Mouse (Mus musculus): ENCODE results near the gene Txndc12. TPM values are rescaled to one million over a fixed set of nuclear protein-coding genes. Genes with fewer than 3 reads are reported as not detected.
A peak's percentile ranks its signal among the peaks of the same experiment; 100 is the strongest.

The Txndc12 gene
- total and polyA plus RNA-seq, 3 experiments: 15.7 to 30.0 (median 29.2) TPM

GRCm38 (mm10) chr4:108877901-108878300 is 43.5 kb downstream of the Txndc12 start:
- TF ChIP-seq POLR2A (IDR thresholded peaks at IDR 0.05; ENCODE audit: insufficient read depth, low read depth, low read length) (no peak), CTCF (IDR thresholded peaks at IDR 0.05) (no peak), EP300 (IDR thresholded peaks at IDR 0.05; ENCODE audit: insufficient read depth, low read depth, low read length) (no peak)
- H3K9ac ChIP-seq (ENCODE audit: low read depth, low read length): no peak overlapping the region
- intact Hi-C loops (cut with DNase I): no loop called here
- no peaks in the 10 kb centered on the region; the same call in 1 of the 2 replicates for H3K4me1 ChIP-seq (ENCODE audit: control insufficient read depth, insufficient read depth, low read length)
- no peak overlapping the region for H3K27ac ChIP-seq
- no peaks in the 10 kb centered on the region for H3K79me2 ChIP-seq (replicated peaks; ENCODE audit: control insufficient read depth, insufficient read depth, low read length)
- no peak overlapping the region for H3K4me3 ChIP-seq
- no peaks in the 10 kb centered on the region for H3K36me3 ChIP-seq (ENCODE audit: control insufficient read depth, insufficient read depth, low read length)
- H3K27me3 ChIP-seq (ENCODE audit: control insufficient read depth, insufficient read depth, low read length): peaks cover 6% of the 10 kb centered on the region
- no peak for DNase-seq
- 81% methylated on average over 6 of the region's 6 CpGs for WGBS

GRCm38 (mm10) chr4:108878963-108879822 is 44.8 kb downstream of the Txndc12 start, which contains the start of gene Rab3b:
Gene Rab3b (plus strand): TSS chr4:108879063.
- Histone ChIP-seq H3K4me3 (peak within 1 kb of the TSS; percentile 38), H3K79me2 (replicated peaks; ENCODE audit: control insufficient read depth, insufficient read depth, low read length) (no peaks in the 10 kb centered on the region), H3K4me1 (ENCODE audit: control insufficient read depth, insufficient read depth, low read length) (no peaks in the 10 kb centered on the region; the same call in 1 of the 2 replicates), H3K27ac (no peak within 1 kb of the TSS), H3K36me3 (ENCODE audit: control insufficient read depth, insufficient read depth, low read length) (no peaks in the 10 kb centered on the region), H3K9ac (ENCODE audit: low read depth, low read length) (peak within 1 kb of the TSS; percentile 58), H3K27me3 (ENCODE audit: control insufficient read depth, insufficient read depth, low read length) (peaks cover 6% of the 10 kb centered on the region)
- WGBS: 2% methylated on average over 46 of the region's 46 CpGs
- DNase-seq: peak; percentile 39 to 46
- intact Hi-C loops (cut with DNase I): no loop called here
- TF ChIP-seq CTCF (IDR thresholded peaks at IDR 0.05) (no peak), POLR2A (IDR thresholded peaks at IDR 0.05; ENCODE audit: insufficient read depth, low read depth, low read length) (no peak), EP300 (IDR thresholded peaks at IDR 0.05; ENCODE audit: insufficient read depth, low read depth, low read length) (no peak)

- no peaks in the 10 kb centered on the region; the same call in 1 of the 2 replicates for H3K4me1 ChIP-seq (ENCODE audit: control insufficient read depth, insufficient read depth, low read length)
- no peak overlapping the region for H3K9ac ChIP-seq (ENCODE audit: low read depth, low read length)
- H3K4me3 ChIP-seq: no peak overlapping the region
- intact Hi-C loops (cut with DNase I): no loop called here
- no peak for TF ChIP-seq POLR2A (IDR thresholded peaks at IDR 0.05; ENCODE audit: insufficient read depth, low read depth, low read length)
- no peak for TF ChIP-seq CTCF (IDR thresholded peaks at IDR 0.05)
- TF ChIP-seq EP300 (IDR thresholded peaks at IDR 0.05; ENCODE audit: insufficient read depth, low read depth, low read length): no peak
- no peaks in the 10 kb centered on the region for H3K36me3 ChIP-seq (ENCODE audit: control insufficient read depth, insufficient read depth, low read length)
- WGBS: 62% methylated on average over 13 of the region's 13 CpGs
- no peak for DNase-seq
- H3K27ac ChIP-seq: no peak overlapping the region
- H3K27me3 ChIP-seq (ENCODE audit: control insufficient read depth, insufficient read depth, low read length): peaks cover 6% of the 10 kb centered on the region
- no peaks in the 10 kb centered on the region for H3K79me2 ChIP-seq (replicated peaks; ENCODE audit: control insufficient read depth, insufficient read depth, low read length)
Measured at GRCm38 (mm10) chr4:108883815-108884214, 49.4 kb downstream of the Txndc12 start.

- TF ChIP-seq EP300 (IDR thresholded peaks at IDR 0.05; ENCODE audit: insufficient read depth, low read depth, low read length) (no peak), CTCF (IDR thresholded peaks at IDR 0.05) (no peak)
- Histone ChIP-seq H3K79me2 (replicated peaks; ENCODE audit: control insufficient read depth, insufficient read depth, low read length) (no peaks in the 10 kb centered on the region), H3K4me1 (ENCODE audit: control insufficient read depth, insufficient read depth, low read length) (no peaks in the 10 kb centered on the region), H3K9ac (ENCODE audit: low read depth, low read length) (no peak overlapping the region), H3K27me3 (ENCODE audit: control insufficient read depth, insufficient read depth, low read length) (no peaks in the 10 kb centered on the region), H3K27ac (no peak overlapping the region), H3K4me3 (no peak overlapping the region), H3K36me3 (ENCODE audit: control insufficient read depth, insufficient read depth, low read length) (no peaks in the 10 kb centered on the region)
- intact Hi-C loops (cut with DNase I): no loop called here
- 89% methylated on average over 4 of the region's 4 CpGs for WGBS
- DNase-seq: no peak
Measured at GRCm38 (mm10) chr4:108887456-108887855, 53.1 kb downstream of the Txndc12 start.

- Histone ChIP-seq H3K4me1 (ENCODE audit: control insufficient read depth, insufficient read depth, low read length) (no peaks in the 10 kb centered on the region), H3K79me2 (replicated peaks; ENCODE audit: control insufficient read depth, insufficient read depth, low read length) (no peaks in the 10 kb centered on the region), H3K4me3 (no peak overlapping the region), H3K27ac (no peak overlapping the region), H3K9ac (ENCODE audit: low read depth, low read length) (no peak overlapping the region), H3K36me3 (ENCODE audit: control insufficient read depth, insufficient read depth, low read length) (no peaks in the 10 kb centered on the region), H3K27me3 (ENCODE audit: control insufficient read depth, insufficient read depth, low read length) (no peaks in the 10 kb centered on the region)
- TF ChIP-seq CTCF (IDR thresholded peaks at IDR 0.05) (no peak), EP300 (IDR thresholded peaks at IDR 0.05; ENCODE audit: insufficient read depth, low read depth, low read length) (no peak), POLR2A (IDR thresholded peaks at IDR 0.05; ENCODE audit: insufficient read depth, low read depth, low read length) (no peak)
- intact Hi-C loops (cut with DNase I): no loop called here
- WGBS: 80% methylated on average over 6 of the region's 6 CpGs
- DNase-seq: no peak
Measured at GRCm38 (mm10) chr4:108890876-108891275, 56.5 kb downstream of the Txndc12 start.

- WGBS: 90% methylated on average over 7 of the region's 7 CpGs
- TF ChIP-seq EP300 (IDR thresholded peaks at IDR 0.05; ENCODE audit: insufficient read depth, low read depth, low read length) (no peak), POLR2A (IDR thresholded peaks at IDR 0.05; ENCODE audit: insufficient read depth, low read depth, low read length) (no peak), CTCF (IDR thresholded peaks at IDR 0.05) (no peak)
- Histone ChIP-seq H3K36me3 (ENCODE audit: control insufficient read depth, insufficient read depth, low read length) (no peaks in the 10 kb centered on the region), H3K4me1 (ENCODE audit: control insufficient read depth, insufficient read depth, low read length) (no peaks in the 10 kb centered on the region), H3K27ac (no peak overlapping the region), H3K4me3 (no peak overlapping the region), H3K27me3 (ENCODE audit: control insufficient read depth, insufficient read depth, low read length) (no peaks in the 10 kb centered on the region), H3K9ac (ENCODE audit: low read depth, low read length) (no peak overlapping the region), H3K79me2 (replicated peaks; ENCODE audit: control insufficient read depth, insufficient read depth, low read length) (no peaks in the 10 kb centered on the region)
- intact Hi-C loops (cut with DNase I): no loop called here
- DNase-seq: no peak
Measured at GRCm38 (mm10) chr4:108900421-108900820, 66.0 kb downstream of the Txndc12 start.

Measured in heart, adult 2 months (tissue).